Mouse (Mus musculus) MEL (cell line): ENCODE measurements at regions not wholly inside any gene's neighbourhood (a gene's known extent, or its start where the extent isn't known, plus 50 kb on each side); places are given as distances from the start of the nearest gene placed in this dataset.

Source experiments
- DNase-seq: peaks from one replicate; pipeline ENCODE4 v3.0.0; 2011; ENCODE audit warnings: low read depth, low spot score
- H3K27ac ChIP-seq: 2 replicates; pipeline ENCODE4 v1.5.1; 2012; ENCODE audit warnings: low read depth, mild to moderate bottlenecking, control low read depth, low read length, moderate library complexity; ENCODE audit not compliant: control insufficient read depth
- H3K27me3 ChIP-seq, 2 experiments: fragments of 150-350 bp in 1 of 2; sonication (generic) in 1 of 2; 2 replicates each; pipeline ENCODE4 v1.6.1; 2012; ENCODE audit warnings: low read length in 2 of 2, mild to moderate bottlenecking in 2 of 2, improper control_type of control experiment in 1 of 2, moderate library complexity in 1 of 2; ENCODE audit not compliant: insufficient read depth in 2 of 2, control insufficient read depth in 1 of 2
- H3K36me3 ChIP-seq, 2 experiments: 2 replicates each; pipeline ENCODE4 v1.6.1; 2012 to 2014; ENCODE audit warnings: low read length in 2 of 2, improper control_type of control experiment in 1 of 2, inconsistent platforms in 1 of 2, mild to moderate bottlenecking in 1 of 2; ENCODE audit not compliant: insufficient read depth in 2 of 2, control insufficient read depth in 1 of 2
- H3K4me1 ChIP-seq, 2 experiments: fragments of 150-350 bp in 1 of 2; sonication (generic) in 1 of 2; 2 replicates each; pipeline ENCODE4 v1.6.1; 2012; ENCODE audit warnings: low read length in 2 of 2, improper control_type of control experiment in 1 of 2, mild to moderate bottlenecking in 1 of 2; ENCODE audit not compliant: insufficient read depth in 2 of 2, control insufficient read depth in 1 of 2
- H3K4me3 ChIP-seq, 2 experiments: fragments of 150-350 bp in 1 of 2; sonication (generic) in 1 of 2; 2 replicates each; pipeline ENCODE4 v1.5.1; 2012; ENCODE audit warnings: low read depth in 2 of 2, low read length in 2 of 2, mild to moderate bottlenecking in 2 of 2, moderate library complexity in 2 of 2, control low read depth in 1 of 2, improper control_type of control experiment in 1 of 2; ENCODE audit not compliant: control insufficient read depth in 1 of 2, insufficient read depth in 1 of 2
- H3K79me2 ChIP-seq: 2 replicates; pipeline ENCODE4 v1.6.1; 2012; ENCODE audit warnings: mild to moderate bottlenecking, low read length, moderate library complexity; ENCODE audit not compliant: control insufficient read depth, poor library complexity, insufficient read depth
- H3K9ac ChIP-seq: 2 replicates; pipeline ENCODE4 v1.6.1; 2012; ENCODE audit warnings: low read depth, mild to moderate bottlenecking, control low read depth, low read length, moderate library complexity; ENCODE audit not compliant: control insufficient read depth, poor library complexity, severe bottlenecking
- H3K9me3 ChIP-seq: fragments of 150-350 bp; sonication (generic); replicated peaks from 2 replicates; pipeline ENCODE4 v1.6.1; 2012; ENCODE audit warnings: mild to moderate bottlenecking, low read length, improper control_type of control experiment, moderate library complexity; ENCODE audit not compliant: insufficient read depth
- BHLHE40 ChIP-seq: IDR thresholded peaks from 2 replicates; pipeline ENCODE4 v1.6.1; 2012; ENCODE audit warnings: low read depth, mild to moderate bottlenecking, inconsistent platforms, low read length, improper control_type of control experiment, borderline replicate concordance
- ELF1 ChIP-seq: IDR thresholded peaks from 2 replicates; pipeline ENCODE4 v1.6.1; 2014; ENCODE audit warnings: low read depth, mild to moderate bottlenecking, inconsistent platforms, low read length, improper control_type of control experiment, moderate library complexity
- HCFC1 ChIP-seq: IDR thresholded peaks from 2 replicates; pipeline ENCODE4 v1.6.1; 2012; ENCODE audit warnings: low read depth, mild to moderate bottlenecking, inconsistent platforms, low read length, improper control_type of control experiment, moderate library complexity
- JUND ChIP-seq: IDR thresholded peaks from 2 replicates; pipeline ENCODE4 v1.6.1; 2011; ENCODE audit warnings: low read depth, mild to moderate bottlenecking, improper control_type of control experiment, low read length
- MAX ChIP-seq: IDR thresholded peaks from 2 replicates; pipeline ENCODE4 v1.6.1; 2011; ENCODE audit warnings: low read length, improper control_type of control experiment
- MEF2A ChIP-seq: IDR thresholded peaks from 2 replicates; pipeline ENCODE4 v1.6.1; 2014; ENCODE audit warnings: low read depth, mild to moderate bottlenecking, inconsistent platforms, low read length, improper control_type of control experiment; ENCODE audit not compliant: poor library complexity, insufficient replicate concordance, severe bottlenecking; ENCODE audit errors: extremely low read depth
- NRF1 ChIP-seq: IDR thresholded peaks from 2 replicates; pipeline ENCODE4 v1.6.1; 2014; ENCODE audit warnings: low read depth, mild to moderate bottlenecking, inconsistent platforms, low read length, improper control_type of control experiment, moderate library complexity; ENCODE audit not compliant: poor library complexity, insufficient read depth, severe bottlenecking
- POLR2A ChIP-seq, 2 experiments: IDR thresholded peaks; 2 replicates each; pipeline ENCODE4 v1.6.1; 2011 to 2012; ENCODE audit warnings: low read length in 2 of 2, mild to moderate bottlenecking in 2 of 2, control low read depth in 1 of 2, improper control_type of control experiment in 1 of 2, low read depth in 1 of 2, moderate library complexity in 1 of 2; ENCODE audit not compliant: control insufficient read depth in 1 of 2, insufficient read depth in 1 of 2, poor library complexity in 1 of 2
- POLR2AphosphoS2 ChIP-seq: IDR thresholded peaks from 2 replicates; pipeline ENCODE4 v1.6.1; 2011; ENCODE audit warnings: low read length, improper control_type of control experiment
- SIN3A ChIP-seq: IDR thresholded peaks from 2 replicates; pipeline ENCODE4 v1.6.1; 2012; ENCODE audit warnings: low read length, improper control_type of control experiment, inconsistent platforms
- TCF12 ChIP-seq: IDR thresholded peaks from 2 replicates; pipeline ENCODE4 v1.6.1; 2014; ENCODE audit warnings: low read depth, mild to moderate bottlenecking, inconsistent platforms, low read length, improper control_type of control experiment, moderate library complexity
- UBTF ChIP-seq: IDR thresholded peaks from 2 replicates; pipeline ENCODE4 v1.6.1; 2012; ENCODE audit warnings: low read depth, mild to moderate bottlenecking, inconsistent platforms, low read length, improper control_type of control experiment, moderate library complexity, borderline replicate concordance; ENCODE audit not compliant: insufficient read depth
- ZKSCAN1 ChIP-seq: IDR thresholded peaks from 2 replicates; pipeline ENCODE4 v1.6.1; 2012; ENCODE audit warnings: low read depth, mild to moderate bottlenecking, inconsistent platforms, low read length, improper control_type of control experiment, moderate library complexity

- TF ChIP-seq ELF1 (no peak), MAX (no peak), SIN3A (no peak), HCFC1 (no peak), TCF12 (no peak), POLR2AphosphoS2 (no peak), UBTF (no peak), POLR2A (IDR thresholded peaks at IDR 0.05; ENCODE audit: control insufficient read depth in 1 of 2, insufficient read depth in 1 of 2, low read depth in 1 of 2, low read length in 2 of 2, poor library complexity in 1 of 2) (no peak)
- H3K9ac ChIP-seq = no peak overlapping the region
- no peaks in the 10 kb centered on the region for H3K9me3 ChIP-seq
- no peaks in the 10 kb centered on the region for H3K27me3 ChIP-seq
- H3K79me2 ChIP-seq = no peaks in the 10 kb centered on the region
- no peak overlapping the region for H3K4me3 ChIP-seq
- no peak for DNase-seq
- no peak overlapping the region for H3K27ac ChIP-seq
- H3K36me3 ChIP-seq = no peaks in the 10 kb centered on the region
- H3K4me1 ChIP-seq = no peaks in the 10 kb centered on the region
These were observed 150.0 kb upstream of the Agr3 start for GRCm38 (mm10) chr12:35775396-35775795.

GRCm38 (mm10) chr12:35770387-35771024, 154.9 kb upstream of the Agr3 start:
- no peaks in the 10 kb centered on the region for H3K9me3 ChIP-seq
- H3K4me1 ChIP-seq = no peaks in the 10 kb centered on the region
- H3K27me3 ChIP-seq = no peaks in the 10 kb centered on the region
- no peak overlapping the region for H3K4me3 ChIP-seq
- H3K36me3 ChIP-seq = no peaks in the 10 kb centered on the region
- no peak for DNase-seq
- H3K27ac ChIP-seq = no peak overlapping the region
- TF ChIP-seq BHLHE40 (no peak), ELF1 (no peak)
- no peak overlapping the region for H3K9ac ChIP-seq
- H3K79me2 ChIP-seq = no peaks in the 10 kb centered on the region

- H3K27me3 ChIP-seq = no peaks in the 10 kb centered on the region; a peak in 1 of 4 replicates
- TF ChIP-seq TCF12 (no peak), NRF1 (no peak), MEF2A (no peak), ZKSCAN1 (no peak), JUND (no peak)
- H3K27ac ChIP-seq = no peak overlapping the region
- no peaks in the 10 kb centered on the region for H3K79me2 ChIP-seq
- no peak overlapping the region for H3K9ac ChIP-seq
- no peaks in the 10 kb centered on the region for H3K4me1 ChIP-seq
- no peaks in the 10 kb centered on the region for H3K36me3 ChIP-seq
- H3K9me3 ChIP-seq = no peaks in the 10 kb centered on the region
- DNase-seq = no peak
- no peak overlapping the region for H3K4me3 ChIP-seq
These were observed 166.5 kb upstream of the Agr3 start for GRCm38 (mm10) chr12:35758916-35759315.
